Mouse (Mus musculus) bone marrow macrophage, adult 2 months (primary cell): ENCODE measurements around the gene Sulf2.

Experiments used
- CTCF ChIP-seq: IDR thresholded peaks from 2 replicates; pipeline ENCODE4 v1.5.1; 2012; ENCODE audit warnings: low read depth, mild to moderate bottlenecking, low read length, moderate library complexity
- POLR2A ChIP-seq: IDR thresholded peaks from 2 replicates; pipeline ENCODE4 v1.6.1; 2012; ENCODE audit warnings: mild to moderate bottlenecking, low read depth, low read length, borderline replicate concordance

DNA sequence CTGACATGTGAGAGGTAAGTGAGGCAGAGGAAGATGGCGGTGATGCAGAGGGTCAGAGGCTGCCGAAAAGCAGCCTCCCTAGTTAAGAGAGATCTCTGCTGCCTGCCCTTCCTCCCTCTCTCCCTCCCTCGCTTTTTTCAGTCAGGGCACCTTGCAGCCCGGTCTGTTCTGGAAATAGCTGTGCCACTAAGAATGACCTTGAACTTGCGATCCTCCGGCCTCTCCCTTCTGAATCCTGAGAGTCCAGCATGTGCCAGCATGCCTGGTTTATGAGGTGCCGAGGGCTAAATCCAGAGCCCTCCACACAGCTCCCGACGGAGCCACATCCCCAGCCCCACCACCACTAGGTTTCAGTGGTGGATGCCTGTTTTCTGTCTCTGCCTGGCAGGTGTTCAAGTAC is 49.6 kb downstream of the Sulf2 start:
- TF ChIP-seq CTCF, result no peak
- TF ChIP-seq POLR2A, result no peak
